Mouse (Mus musculus): ENCODE measurements around the gene Fam213a.
"Not testable (repeated sequence)": the region's sequence is repeated elsewhere in the genome, so short reads cannot be mapped to it uniquely, and the experiment has no call there.

Gene Fam213a

GRCm38 (mm10) chr14:41013630-41014613 is at the start of gene Fam213a:
Gene Fam213a (minus strand): TSS chr14:41013788.
- DNase-seq, result peak; percentile 94 to 96

- not testable (repeated sequence) for DNase-seq
Observed at GRCm38 (mm10) chr14:41053190-41053589, 39.6 kb upstream of the Fam213a start.

- DNase-seq, result no peak
Observed at GRCm38 (mm10) chr14:41052481-41052880, 38.9 kb upstream of the Fam213a start.

- DNase-seq, result no peak
Observed at GRCm38 (mm10) chr14:41050471-41050870, 36.9 kb upstream of the Fam213a start.

- DNase-seq, result no peak
Observed at GRCm38 (mm10) chr14:41047402-41047801, 33.8 kb upstream of the Fam213a start.

GRCm38 (mm10) chr14:41035146-41035798 is 21.7 kb upstream of the Fam213a start:
- DNase-seq, result peak; percentile 54 to 66

GRCm38 (mm10) chr14:41033135-41034110 is 19.8 kb upstream of the Fam213a start:
- peak; percentile 68 to 69 for DNase-seq

GRCm38 (mm10) chr14:41030989-41031513 is 17.5 kb upstream of the Fam213a start:
- no peak for DNase-seq

- no peak for DNase-seq
Observed at GRCm38 (mm10) chr14:41029303-41029702, 15.7 kb upstream of the Fam213a start.

- no peak for DNase-seq
Observed at GRCm38 (mm10) chr14:41025594-41026284, 12.2 kb upstream of the Fam213a start.

- no peak for DNase-seq
Observed at GRCm38 (mm10) chr14:41025087-41025486, 11.5 kb upstream of the Fam213a start.

GRCm38 (mm10) chr14:41021246-41021645 is 7.7 kb upstream of the Fam213a start:
- DNase-seq, result no peak

GRCm38 (mm10) chr14:41017460-41017859 is 3.9 kb upstream of the Fam213a start:
- DNase-seq, result no peak

- no peak for DNase-seq
Observed at GRCm38 (mm10) chr14:41014701-41015240, 1.2 kb upstream of the Fam213a start.

GRCm38 (mm10) chr14:41013143-41013542 is 445 bp downstream of the Fam213a start:
- DNase-seq, result peak in 1 of 2 experiments; percentile 16

GRCm38 (mm10) chr14:41011916-41012315 is 1.7 kb downstream of the Fam213a start:
- DNase-seq, result no peak

- DNase-seq, result no peak
Observed at GRCm38 (mm10) chr14:41008138-41008537, 5.5 kb downstream of the Fam213a start.

GRCm38 (mm10) chr14:41007641-41008040 is 5.9 kb downstream of the Fam213a start:
- no peak for DNase-seq

GRCm38 (mm10) chr14:41006899-41007298 is 6.7 kb downstream of the Fam213a start:
- no peak for DNase-seq

GRCm38 (mm10) chr14:41006263-41006662 is 7.3 kb downstream of the Fam213a start:
- DNase-seq, result no peak

- DNase-seq, result no peak
Observed at GRCm38 (mm10) chr14:41005716-41006115, 7.9 kb downstream of the Fam213a start.
